Mouse (Mus musculus): Measurements from ENCODE around the gene Vps35l.

Gene Vps35l

GRCm38 (mm10) chr7:118740532-118741338 lies 709 bp downstream of the Vps35l start:
- DNase-seq, result peak; percentile 96 to 98

- no peak for DNase-seq
Observed at GRCm38 (mm10) chr7:118742278-118742677, 2.3 kb downstream of the Vps35l start.

GRCm38 (mm10) chr7:118744766-118745165 lies 4.7 kb downstream of the Vps35l start:
- no peak for DNase-seq

GRCm38 (mm10) chr7:118747891-118748672 lies 8.1 kb downstream of the Vps35l start:
- no peak for DNase-seq

GRCm38 (mm10) chr7:118749706-118750105 lies 9.7 kb downstream of the Vps35l start:
- no peak for DNase-seq

GRCm38 (mm10) chr7:118751625-118752024 lies 11.6 kb downstream of the Vps35l start:
- no peak for DNase-seq

- peak in 1 of 2 experiments; percentile 37 for DNase-seq
Observed at GRCm38 (mm10) chr7:118755756-118756155, 15.7 kb downstream of the Vps35l start.

- no peak for DNase-seq
Observed at GRCm38 (mm10) chr7:118756490-118757265, 16.7 kb downstream of the Vps35l start.

- no peak for DNase-seq
Observed at GRCm38 (mm10) chr7:118758369-118758768, 18.3 kb downstream of the Vps35l start.

GRCm38 (mm10) chr7:118759372-118759771 lies 19.3 kb downstream of the Vps35l start:
- no peak for DNase-seq

- no peak for DNase-seq
Observed at GRCm38 (mm10) chr7:118763939-118764338, 23.9 kb downstream of the Vps35l start.

- no peak for DNase-seq
Observed at GRCm38 (mm10) chr7:118764725-118765124, 24.7 kb downstream of the Vps35l start.

- DNase-seq, result no peak
Observed at GRCm38 (mm10) chr7:118765604-118766003, 25.6 kb downstream of the Vps35l start.

- peak; percentile 32 to 63 for DNase-seq
Observed at GRCm38 (mm10) chr7:118766119-118766833, 26.2 kb downstream of the Vps35l start.

GRCm38 (mm10) chr7:118766834-118767224 lies 26.8 kb downstream of the Vps35l start:
- DNase-seq, result no peak

- no peak for DNase-seq
Observed at GRCm38 (mm10) chr7:118769208-118769607, 29.2 kb downstream of the Vps35l start.

GRCm38 (mm10) chr7:118769655-118770054 lies 29.6 kb downstream of the Vps35l start:
- DNase-seq, result no peak

GRCm38 (mm10) chr7:118773027-118773426 lies 33.0 kb downstream of the Vps35l start:
- DNase-seq, result no peak

GRCm38 (mm10) chr7:118775991-118776390 lies 36.0 kb downstream of the Vps35l start:
- no peak for DNase-seq

GRCm38 (mm10) chr7:118776491-118776890 lies 36.5 kb downstream of the Vps35l start:
- no peak for DNase-seq

- peak; percentile 54 to 80 for DNase-seq
Observed at GRCm38 (mm10) chr7:118777598-118778394, 37.8 kb downstream of the Vps35l start.

GRCm38 (mm10) chr7:118778561-118778960 lies 38.5 kb downstream of the Vps35l start:
- DNase-seq, result no peak
